In genomic region chr11:75769206-75769605, GRCm38 (mm10) we compare ENCODE assay signal across 8 mouse cellular contexts. TPM values are rescaled to one million over a fixed set of nuclear protein-coding genes. Genes with fewer than 3 reads are reported as not detected.
DNase-seq lines count a peak whose midpoint lies in the region; ATAC-seq lines count a peak whose summit lies in the region.

No protein-coding gene starts in this region.

- H3K4me1 ChIP-seq in hindbrain, embryonic 16.5 days (ENCODE audit: control insufficient read depth, insufficient read depth, low read depth, low read length): peaks cover 9% of the 10 kb centered on the region

- H3K4me2 ChIP-seq in hindbrain, embryonic 16.5 days (ENCODE audit: low read length): peak overlapping the region; percentile 55

- peak; percentile 88 for DNase-seq in ZHBTc4 (ENCODE audit: low read depth, low spot score)
- peak; percentile 72 to 82 for DNase-seq in cerebellum, postnatal 4 days (ENCODE audit: low spot score in 2 of 2)
- DNase-seq in gastrocnemius, adult 18-20 months (ENCODE audit: low spot score): peak; percentile 89
- peak; percentile 70 to 77 for DNase-seq in left cerebral cortex, adult 18-20 months (ENCODE audit: low spot score in 2 of 2)
- peak; percentile 89 to 90 for DNase-seq in lung, postnatal 4 days
- peak; percentile 68 for DNase-seq in retina, postnatal 7 days (ENCODE audit: low read depth, low spot score)
- peak; percentile 63 to 78 for DNase-seq in urinary bladder, adult 18-20 months (ENCODE audit: low spot score in 2 of 2)

- peak overlapping the region; percentile 56 for H3K27ac ChIP-seq in hindbrain, embryonic 16.5 days (ENCODE audit: low read depth, low read length)

- H3K27me3 ChIP-seq in hindbrain, embryonic 16.5 days (replicated peaks; ENCODE audit: control insufficient read depth, insufficient read depth, low read length): no peaks in the 10 kb centered on the region

- peaks cover 17% of the 10 kb centered on the region for H3K36me3 ChIP-seq in hindbrain, embryonic 16.5 days (ENCODE audit: control insufficient read depth, insufficient read depth, low read length)

- ATAC-seq in hindbrain, embryonic 16.5 days: peak; percentile 92

- H3K9ac ChIP-seq in hindbrain, embryonic 16.5 days (ENCODE audit: low read depth, low read length): peak overlapping the region; percentile 41

- H3K4me3 ChIP-seq in hindbrain, embryonic 16.5 days (ENCODE audit: low read length): peak overlapping the region; percentile 18; the same call in 1 of the 2 replicates

- no peaks in the 10 kb centered on the region for H3K9me3 ChIP-seq in hindbrain, embryonic 16.5 days (ENCODE audit: control insufficient read depth, low read length)

- 1% methylated on average over 23 of the region's 23 CpGs for WGBS in hindbrain, embryonic 16.5 days

RNA-seq across cellular contexts. Expression of gene Doc2b, which starts 26.6 kb away (rescaled TPM):
- 1 to 10 TPM in 1 of 2 experiments, under 1 TPM in 1; 0.45 to 2.7 TPM for total RNA-seq in gastrocnemius, adult 18-20 months (2021)
- polyA plus RNA-seq in hindbrain, embryonic 16.5 days (2015; fragmentation: Nextera tagmentation; extraction: Ambion mirVana): 3.7 and 4.2 TPM in 2 replicates
- 10 to 100 TPM; 18.9 to 23.4 TPM for total RNA-seq in left cerebral cortex, adult 18-20 months (2021)

RNA-seq across cellular contexts. Expression of gene Ywhae, which starts 36.5 kb away (rescaled TPM):
- total RNA-seq in gastrocnemius, adult 18-20 months (2021): 100 to 1,000 TPM; 517 to 578 TPM
- polyA plus RNA-seq in hindbrain, embryonic 16.5 days (2015; fragmentation: Nextera tagmentation; extraction: Ambion mirVana): 1,437 and 1,451 TPM in 2 replicates
- total RNA-seq in left cerebral cortex, adult 18-20 months (2021): 1,000 to 10,000 TPM in 1 of 2 experiments, 100 to 1,000 TPM in 1; 948 to 1,014 TPM

Comparison
In these comparisons a context has a peak if more than half of its experiments do, and no peak if none do; other contexts are left out.
1. Peak in every context shown above with its lines: DNase-seq, ATAC-seq, H3K4me3 ChIP-seq and H3K27ac ChIP-seq.
2. RNA of gene Doc2b, which starts 26.6 kb away (total RNA-seq): 18.9 to 23.4 TPM in left cerebral cortex, adult 18-20 months; 0.45 to 2.7 TPM in gastrocnemius, adult 18-20 months; every median in the first group is over 4 times any median in the second.